Mouse (Mus musculus) lung, adult 2 months (tissue): Measurements from ENCODE around the gene Begain.

ENCODE experiments used
- CTCF ChIP-seq: fragments of 200-500 bp; IDR thresholded peaks from 2 replicates; pipeline ENCODE4 v1.5.1; 2011; ENCODE audit warnings: mild to moderate bottlenecking, low read length, control low read depth; ENCODE audit not compliant: insufficient read depth
- POLR2A ChIP-seq: fragments of 200-500 bp; IDR thresholded peaks from 2 replicates; pipeline ENCODE4 v1.6.1; 2011; ENCODE audit warnings: low read depth, mild to moderate bottlenecking, control low read depth, low read length, borderline replicate concordance; ENCODE audit errors: extremely low read depth

DNA sequence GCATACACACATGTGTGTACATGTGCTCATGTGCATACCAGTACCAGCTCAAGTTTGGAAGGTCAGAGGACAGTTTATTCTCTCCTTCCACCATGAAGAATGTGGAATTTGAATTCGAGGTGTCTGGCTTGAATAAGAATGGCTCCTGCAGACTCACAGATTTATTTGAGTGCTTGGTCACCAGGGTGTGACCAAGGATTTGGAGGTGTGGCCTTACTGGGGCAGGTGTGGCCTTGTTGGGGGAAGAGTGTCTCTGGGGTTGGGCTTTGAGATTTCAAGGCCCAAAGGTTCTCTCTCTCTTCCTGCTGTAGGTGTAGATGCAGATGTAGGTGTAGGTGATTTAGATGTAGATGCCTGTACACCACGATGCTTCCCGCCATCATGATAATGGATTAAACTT, 15.5 kb upstream of the Begain start:
- TF ChIP-seq CTCF (no peak), POLR2A (no peak)
